Mouse (Mus musculus): Measurements from ENCODE around the gene Tmem107. TPM values are rescaled to one million over a fixed set of nuclear protein-coding genes. Genes with fewer than 3 reads are reported as not detected.

Gene Tmem107
- polyA plus RNA-seq, 1 experiment: 33.7 TPM

GRCm38 (mm10) chr11:69118765-69119164 is 48.2 kb downstream of the Tmem107 start:
- no peak for DNase-seq (ENCODE audit: low read depth, low spot score)
- WGBS: 4% methylated on average over 15 of the region's 15 CpGs

- no peak for DNase-seq (ENCODE audit: low read depth, low spot score)
- WGBS: 85% methylated on average over 14 of the region's 14 CpGs
Observed at GRCm38 (mm10) chr11:69119446-69120155, 49.0 kb downstream of the Tmem107 start.

- no peak for DNase-seq (ENCODE audit: low read depth, low spot score)
- 41% methylated on average over 27 of the region's 27 CpGs for WGBS
Observed at GRCm38 (mm10) chr11:69120221-69121000, 49.8 kb downstream of the Tmem107 start, which contains the start of gene Hes7. TSS of gene Hes7 (plus strand) at chr11:69120404.

GRCm38 (mm10) chr11:69121001-69121740 is 50.6 kb downstream of the Tmem107 start:
- WGBS: 4% methylated on average over 33 of the region's 33 CpGs
- DNase-seq (ENCODE audit: low read depth, low spot score): no peak

GRCm38 (mm10) chr11:69121741-69122335 is 51.2 kb downstream of the Tmem107 start:
- DNase-seq (ENCODE audit: low read depth, low spot score): no peak
- under 1% methylated on average over 31 of the region's 32 CpGs for WGBS

GRCm38 (mm10) chr11:69122336-69122951 is 51.8 kb downstream of the Tmem107 start, which contains the start of gene 9130213A22Rik:
TSS of gene 9130213A22Rik (minus strand) at chr11:69122589.
- WGBS: 1% methylated on average over 63 of the region's 66 CpGs
- DNase-seq (ENCODE audit: low read depth, low spot score): no peak

Other genes starting within 250 kb of the Tmem107 start
- gene Ndel1, start 198.9 kb upstream of the Tmem107 start, polyA plus RNA-seq (2012; rRNA removed): 31.3 and 33.9 TPM in 2 replicates
- not detected in 2 replicates for gene Rnf222, start 182.3 kb upstream of the Tmem107 start, polyA plus RNA-seq (2012; rRNA removed)
- gene Rpl26, start 169.2 kb upstream of the Tmem107 start, polyA plus RNA-seq (2012; rRNA removed): 1,642 and 1,727 TPM in 2 replicates
- not detected in 2 replicates for gene Odf4, start 143.7 kb upstream of the Tmem107 start, polyA plus RNA-seq (2012; rRNA removed)
- gene Arhgef15, start 113.3 kb upstream of the Tmem107 start, polyA plus RNA-seq (2012; rRNA removed): 6.0 and 8.9 TPM in 2 replicates
- 26.2 and 29.9 TPM in 2 replicates for gene Slc25a35, start 102.7 kb upstream of the Tmem107 start, polyA plus RNA-seq (2012; rRNA removed)
- gene Rangrf, start 95.6 kb upstream of the Tmem107 start, polyA plus RNA-seq (2012; rRNA removed): 73.5 and 88.5 TPM in 2 replicates
- 10.1 and 16.2 TPM in 2 replicates for gene Pfas, start 62.3 kb upstream of the Tmem107 start, polyA plus RNA-seq (2012; rRNA removed)
- 27.5 and 32.0 TPM in 2 replicates for gene Ctc1, start 54.9 kb upstream of the Tmem107 start, polyA plus RNA-seq (2012; rRNA removed)
- 47.0 and 50.8 TPM in 2 replicates for gene Aurkb, start 25.2 kb upstream of the Tmem107 start, polyA plus RNA-seq (2012; rRNA removed)
- 15.1 and 16.0 TPM in 2 replicates for gene Borcs6, start 11.1 kb upstream of the Tmem107 start, polyA plus RNA-seq (2012; rRNA removed)
- gene Vamp2, start 17.7 kb downstream of the Tmem107 start, polyA plus RNA-seq (2012; rRNA removed): 44.0 and 67.8 TPM in 2 replicates
- gene Per1, start 24.4 kb downstream of the Tmem107 start, polyA plus RNA-seq (2012; rRNA removed): 6.1 and 13.9 TPM in 2 replicates
- gene Hes7, start 49.6 kb downstream of the Tmem107 start, polyA plus RNA-seq (2012; rRNA removed): 0.07 and 0.15 TPM in 2 replicates
- 0.14 and 0.25 TPM in 2 replicates for gene 9130213A22Rik, start 51.8 kb downstream of the Tmem107 start, polyA plus RNA-seq (2012; rRNA removed)
- gene Aloxe3, start 55.1 kb downstream of the Tmem107 start, polyA plus RNA-seq (2012; rRNA removed): 0.36 and 0.62 TPM in 2 replicates
- 0.06 TPM in 1 of 2 replicates, not detected in the other for gene Alox12b, start 86.2 kb downstream of the Tmem107 start, polyA plus RNA-seq (2012; rRNA removed)
- 0.04 TPM in 1 of 2 replicates, not detected in the other for gene Alox8, start 127.0 kb downstream of the Tmem107 start, polyA plus RNA-seq (2012; rRNA removed)
- gene Gucy2e, start 166.2 kb downstream of the Tmem107 start, polyA plus RNA-seq (2012; rRNA removed): not detected in 2 replicates

Measured in large intestine, adult 2 months (tissue).